Mouse (Mus musculus): ENCODE measurements at regions not wholly inside any gene's neighbourhood (a gene's known extent, or its start where the extent isn't known, plus 50 kb on each side); places are given as distances from the start of the nearest gene placed in this dataset.

DNA sequence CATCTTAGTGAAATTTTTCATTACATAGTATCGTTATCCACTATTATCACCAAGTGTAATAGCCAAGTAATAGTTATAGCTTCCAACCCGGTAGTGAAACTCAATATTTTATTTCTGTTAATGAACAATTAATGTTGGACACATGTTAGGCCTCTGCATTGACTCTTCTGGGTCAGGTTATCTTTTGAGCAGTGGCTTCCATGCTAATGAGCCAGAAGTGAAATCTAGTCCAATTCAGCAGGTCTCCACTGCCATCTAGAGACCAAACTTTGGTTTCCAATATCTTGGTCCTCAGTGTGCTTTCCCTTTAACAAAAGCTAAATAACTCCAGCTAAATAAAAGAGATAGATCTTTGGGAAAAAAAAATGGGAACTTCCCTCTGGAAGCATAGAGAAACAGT is 258.9 kb upstream of the Aldoart1 start:
- TF ChIP-seq POLR2A (IDR thresholded peaks at IDR 0.05; ENCODE audit: extremely low read depth, insufficient read depth, low read length) (no peak), CTCF (IDR thresholded peaks at IDR 0.05; ENCODE audit: low read depth, low read length) (peak; percentile 32; the same call in 1 of the 2 replicates)
